Mouse (Mus musculus): ENCODE data around the gene Hcfc1r1.

Gene Hcfc1r1

GRCm38 (mm10) chr17:23719455-23719854 is 46.1 kb downstream of the Hcfc1r1 start:
- in situ Hi-C loops (cut with MboI; ENCODE audit: low sequenced_read_pairs): no loop called here

- in situ Hi-C loops (cut with MboI; ENCODE audit: low sequenced_read_pairs): no loop called here
Measured at GRCm38 (mm10) chr17:23721886-23722285, 48.5 kb downstream of the Hcfc1r1 start.

GRCm38 (mm10) chr17:23722376-23723125 is 49.2 kb downstream of the Hcfc1r1 start, which contains the start of gene 1520401A03Rik:
Gene 1520401A03Rik (minus strand): TSS chr17:23722783.
- in situ Hi-C loops (cut with MboI; ENCODE audit: low sequenced_read_pairs): no loop called here
